Mouse (Mus musculus): ENCODE measurements around the gene Pde4b.

- TF ChIP-seq POLR2A (IDR thresholded peaks at IDR 0.05; ENCODE audit: low read depth, low read length): no peak
- no peak for TF ChIP-seq CTCF (conservative IDR thresholded peaks at IDR 0.05; ENCODE audit: insufficient read depth, insufficient read length, low read depth, low read length)
Observed at GRCm38 (mm10) chr4:102148766-102149165, 61.4 kb downstream of the Pde4b start.

Data from kidney, adult 2 months (tissue).